Mouse (Mus musculus): Measurements from ENCODE around the gene Pdilt.
A peak's percentile ranks its signal among the peaks of the same experiment; 100 is the strongest.
"Not testable (repeated sequence)": the region's sequence is repeated elsewhere in the genome, so short reads cannot be mapped to it uniquely, and the experiment has no call there.

Pdilt gene

DNA sequence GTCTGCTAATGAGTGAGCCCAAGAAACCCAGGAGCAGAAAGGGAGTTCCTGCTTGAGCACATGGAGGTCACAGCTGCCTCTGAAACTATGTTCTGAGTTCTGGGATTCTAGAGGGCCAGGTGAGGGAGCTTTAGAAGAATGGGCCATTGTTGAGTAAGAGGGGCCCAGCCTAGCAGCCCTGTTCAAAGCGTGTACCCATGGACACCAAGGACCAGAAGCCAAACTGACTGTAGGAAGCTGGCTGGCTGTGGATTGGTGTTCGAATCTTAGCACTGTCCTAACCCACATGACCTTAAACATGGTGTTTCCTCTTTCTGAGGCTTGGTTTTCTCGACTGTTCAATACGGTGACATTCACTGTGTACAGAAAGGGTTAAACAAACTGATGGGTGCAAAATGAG lies at the start of gene Pdilt:
TSS of gene Pdilt (minus strand) at position 101 of the 400 bp plus-strand sequence.
- no peak for DNase-seq

DNA sequence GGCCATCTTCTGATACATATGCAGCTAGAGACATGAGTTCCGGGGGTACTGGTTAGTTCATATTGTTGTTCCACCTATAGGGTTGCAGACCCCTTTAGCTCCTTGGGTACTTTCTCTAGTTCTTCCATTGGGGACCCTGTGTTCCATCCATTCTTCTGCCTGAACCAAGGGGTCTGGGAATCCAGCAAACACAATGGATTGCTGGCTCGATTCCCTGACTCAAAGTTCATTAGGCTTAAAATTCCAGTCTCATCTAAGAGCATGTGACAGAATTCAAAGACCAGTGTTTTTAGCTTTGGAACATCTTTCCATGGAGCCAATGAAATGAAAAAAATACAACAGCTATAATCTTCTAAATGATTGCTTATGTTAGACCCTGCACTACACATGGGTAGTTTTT lies 39.2 kb upstream of the Pdilt start:
- not testable (repeated sequence) for DNase-seq

GRCm38 (mm10) chr7:119561441-119561840 lies 38.2 kb upstream of the Pdilt start:
- DNase-seq = no peak

DNA sequence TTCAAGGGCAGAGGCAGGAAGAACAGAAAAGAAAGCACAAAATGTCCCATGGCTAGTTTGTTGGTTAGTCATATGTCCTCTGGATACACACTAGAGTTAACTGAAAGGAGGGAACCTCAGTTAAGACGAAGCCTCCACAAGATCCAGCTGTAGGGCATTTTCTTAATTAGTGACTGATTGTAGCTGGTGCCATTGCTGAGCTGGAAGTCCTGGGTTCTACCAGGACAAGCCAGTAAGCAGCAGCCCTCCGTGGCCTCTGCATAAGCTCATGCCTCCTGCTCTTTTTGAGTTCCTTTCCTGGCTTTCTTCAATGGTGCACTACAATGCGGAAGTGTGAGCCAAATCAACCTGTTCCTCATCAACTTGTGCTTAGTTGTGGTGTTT lies 37.2 kb upstream of the Pdilt start:
- DNase-seq = no peak

- no peak for DNase-seq
These were observed 36.6 kb upstream of the Pdilt start for GRCm38 (mm10) chr7:119559789-119560451.

DNA sequence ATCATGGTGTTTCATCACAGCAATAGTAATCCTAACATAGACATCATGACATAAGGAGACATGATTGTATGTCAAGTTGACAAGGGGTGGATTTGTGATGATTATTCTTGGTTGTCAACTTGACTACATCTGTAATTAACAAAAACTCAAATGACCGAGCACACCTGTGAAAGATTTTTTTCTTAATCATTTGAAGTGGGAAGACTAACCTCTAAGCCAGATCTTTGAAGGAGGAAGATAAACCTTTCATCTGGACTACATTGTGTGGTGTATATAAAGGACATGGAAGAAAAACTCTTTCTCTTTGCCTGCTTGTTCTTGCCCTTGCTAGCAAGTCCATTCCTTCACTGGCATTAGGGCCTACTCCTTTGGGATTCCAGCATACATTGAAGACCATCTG lies 30.8 kb upstream of the Pdilt start, which contains the start of gene Acsm2:
TSS of gene Acsm2 (plus strand) at position 301 of the 400 bp plus-strand sequence.
- DNase-seq = no peak

DNA sequence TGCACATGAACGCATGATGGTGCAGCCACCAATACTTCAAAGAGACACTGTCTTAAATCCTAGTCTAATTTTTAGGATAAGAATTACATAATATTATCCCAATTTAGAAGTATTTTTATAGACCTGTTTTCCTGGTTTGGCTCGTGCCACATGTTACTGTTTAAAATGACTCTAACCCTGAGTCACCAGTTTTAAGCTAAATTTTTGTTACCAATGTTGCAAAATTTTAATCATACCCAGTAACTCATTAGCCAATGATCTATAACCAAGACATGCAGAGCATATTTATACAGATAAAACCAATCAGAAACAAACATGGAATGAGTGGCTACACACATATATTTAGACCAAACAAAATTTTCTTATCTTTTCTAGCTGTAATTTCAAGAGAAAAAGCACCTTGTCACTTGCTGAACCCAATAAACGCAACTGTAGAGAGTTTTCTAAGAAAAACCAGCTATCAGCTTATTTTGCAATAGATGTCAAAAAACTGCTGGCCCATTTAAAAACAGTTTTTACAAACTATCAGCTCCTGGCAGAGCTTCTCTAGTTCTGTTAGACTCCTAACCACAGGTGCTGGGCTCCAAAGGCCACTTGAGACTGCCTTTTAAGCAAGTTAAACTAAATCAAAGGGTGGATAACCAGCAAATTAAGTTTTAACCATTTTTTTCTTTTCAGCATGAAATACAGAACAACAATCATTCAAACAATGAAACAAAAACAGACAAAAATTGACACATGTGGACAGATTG lies 27.4 kb upstream of the Pdilt start:
- no peak for DNase-seq

DNA sequence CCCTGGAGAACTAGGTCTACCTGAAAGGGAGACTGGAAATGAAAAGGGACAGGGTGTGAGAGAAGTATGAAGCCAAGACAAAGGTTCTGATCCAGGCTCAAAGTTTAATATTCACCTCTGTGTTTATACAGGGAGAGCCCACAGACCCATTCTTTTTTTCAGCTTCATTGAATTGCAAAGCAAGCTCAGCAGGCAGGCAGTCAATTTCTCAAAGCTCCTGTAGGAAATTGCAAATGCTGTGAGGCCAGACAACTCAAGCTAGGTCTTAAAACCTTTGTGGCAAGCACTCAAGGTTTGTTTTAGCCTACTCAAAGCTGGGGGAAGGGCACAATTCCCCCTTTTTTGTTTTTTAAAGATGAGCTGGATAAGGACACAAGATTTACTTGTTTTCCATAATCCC lies 22.3 kb upstream of the Pdilt start:
- DNase-seq = no peak

GRCm38 (mm10) chr7:119542445-119542844 lies 19.2 kb upstream of the Pdilt start:
- DNase-seq = no peak

- DNase-seq = no peak
These were observed 11.1 kb upstream of the Pdilt start for GRCm38 (mm10) chr7:119534389-119534788.

GRCm38 (mm10) chr7:119532924-119533323 lies 9.6 kb upstream of the Pdilt start:
- DNase-seq = no peak

- DNase-seq = no peak
These were observed 5.3 kb upstream of the Pdilt start for GRCm38 (mm10) chr7:119528617-119529016.

DNA sequence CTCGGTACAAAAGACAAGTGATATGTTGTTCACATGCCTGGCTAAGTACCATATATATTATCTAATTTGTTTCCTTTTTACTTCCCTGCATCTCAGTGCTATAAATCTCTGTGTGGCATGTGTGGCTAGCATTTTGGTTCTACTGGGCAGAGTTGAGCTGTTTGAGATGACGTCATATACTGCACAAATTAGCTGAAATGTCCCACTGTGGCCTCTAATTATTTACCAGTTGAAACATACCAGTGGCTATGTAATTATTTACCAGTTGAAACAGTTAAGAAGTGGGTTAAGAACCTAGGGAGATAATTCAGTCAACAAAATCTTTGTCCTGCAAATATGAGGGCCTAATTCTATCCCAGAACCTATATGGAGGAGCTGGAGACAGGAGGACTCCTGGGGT lies 4.3 kb upstream of the Pdilt start:
- DNase-seq = no peak

DNA sequence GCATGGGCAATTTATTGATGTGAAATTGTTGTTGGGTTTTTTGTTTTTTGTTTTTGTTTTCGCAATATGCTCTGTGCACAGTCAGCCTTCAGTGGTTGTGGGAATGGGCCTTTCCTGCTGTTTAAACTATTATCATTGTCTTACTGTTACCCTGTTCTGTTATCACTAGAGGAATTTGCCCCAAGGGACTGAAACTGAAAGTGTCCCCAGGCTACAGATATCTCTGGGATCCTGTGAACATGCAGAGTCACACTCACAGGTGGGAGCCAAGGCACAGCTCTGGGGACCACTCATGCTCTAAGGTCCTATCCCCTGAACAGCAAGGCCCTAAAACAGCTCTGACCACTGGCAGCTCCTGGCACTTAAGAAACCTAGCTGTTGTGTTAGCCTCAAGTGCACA lies 3.8 kb upstream of the Pdilt start:
- no peak for DNase-seq

GRCm38 (mm10) chr7:119526486-119526885 lies 3.2 kb upstream of the Pdilt start:
- no peak for DNase-seq

GRCm38 (mm10) chr7:119525881-119526281 lies 2.6 kb upstream of the Pdilt start:
- DNase-seq = peak; percentile 17

GRCm38 (mm10) chr7:119522385-119522784 lies 904 bp downstream of the Pdilt start:
- DNase-seq = no peak

DNA sequence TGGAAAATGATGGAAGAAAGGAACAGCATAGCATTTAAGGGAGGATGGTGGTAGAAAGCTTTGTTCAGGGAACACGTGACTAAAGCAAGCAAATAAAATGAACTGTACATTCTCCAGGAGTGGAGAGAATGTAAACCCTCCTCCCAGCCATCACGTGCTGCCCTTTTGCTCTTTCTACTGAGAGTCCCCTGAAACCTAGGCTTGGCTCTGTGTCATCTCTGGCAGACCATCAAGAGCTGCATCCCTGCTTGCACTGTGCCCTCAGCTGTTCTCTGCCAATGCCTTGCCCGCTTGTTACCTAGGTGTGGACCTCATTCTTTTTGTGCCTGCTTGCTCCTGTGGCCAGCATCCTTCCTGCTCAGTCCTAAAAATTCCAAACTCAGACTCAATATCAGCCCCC lies 1.5 kb downstream of the Pdilt start:
- DNase-seq = no peak

DNA sequence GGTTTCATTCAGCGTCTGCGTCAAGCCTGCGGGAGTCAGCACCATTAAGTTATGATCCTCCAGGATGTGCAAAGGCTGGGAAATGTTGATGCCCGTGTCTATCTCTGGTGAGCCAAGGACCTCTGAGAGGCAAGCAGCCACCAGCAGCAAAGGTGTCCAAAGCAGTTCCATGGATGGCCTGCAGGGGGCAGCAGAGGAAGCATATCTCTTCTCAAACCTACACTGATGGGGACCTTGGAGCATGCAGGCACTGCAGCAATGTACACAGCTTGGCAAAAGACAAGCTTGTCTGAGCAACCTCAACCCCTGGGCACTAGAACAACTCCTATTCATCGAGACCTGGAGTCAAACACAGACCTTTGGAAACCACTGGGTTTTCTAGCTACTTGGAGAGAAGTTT lies 3.6 kb downstream of the Pdilt start:
- peak; percentile 67 for DNase-seq

DNA sequence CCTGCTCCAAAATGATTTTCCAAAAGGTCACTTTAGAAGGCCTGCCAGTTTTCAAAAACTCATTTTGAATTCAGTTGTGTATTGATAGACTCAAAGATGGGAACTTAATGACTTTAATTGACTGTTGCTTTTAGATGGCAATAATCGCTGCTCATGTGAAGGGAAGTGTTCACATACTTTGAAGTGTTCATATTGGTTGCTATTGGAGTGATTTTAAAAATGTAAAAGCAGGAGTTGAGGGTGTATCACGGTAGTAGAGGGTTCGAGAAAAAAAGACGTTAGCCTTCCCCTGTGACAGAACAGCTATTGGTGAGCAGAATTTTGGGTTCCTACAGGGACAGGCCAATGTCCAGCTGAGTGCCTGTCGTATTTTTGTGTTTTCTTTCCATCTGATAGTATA lies 4.1 kb downstream of the Pdilt start, which contains the start of gene Acsm5:
TSS of gene Acsm5 (plus strand) at position 301 of the 400 bp plus-strand sequence.
- no peak for DNase-seq

- DNase-seq = no peak
These were observed 7.1 kb downstream of the Pdilt start for GRCm38 (mm10) chr7:119516272-119516558.

- DNase-seq = peak; percentile 59
These were observed 7.6 kb downstream of the Pdilt start for GRCm38 (mm10) chr7:119515492-119516271.

- DNase-seq = peak; percentile 53
These were observed 10.2 kb downstream of the Pdilt start for GRCm38 (mm10) chr7:119513056-119513455.

DNA sequence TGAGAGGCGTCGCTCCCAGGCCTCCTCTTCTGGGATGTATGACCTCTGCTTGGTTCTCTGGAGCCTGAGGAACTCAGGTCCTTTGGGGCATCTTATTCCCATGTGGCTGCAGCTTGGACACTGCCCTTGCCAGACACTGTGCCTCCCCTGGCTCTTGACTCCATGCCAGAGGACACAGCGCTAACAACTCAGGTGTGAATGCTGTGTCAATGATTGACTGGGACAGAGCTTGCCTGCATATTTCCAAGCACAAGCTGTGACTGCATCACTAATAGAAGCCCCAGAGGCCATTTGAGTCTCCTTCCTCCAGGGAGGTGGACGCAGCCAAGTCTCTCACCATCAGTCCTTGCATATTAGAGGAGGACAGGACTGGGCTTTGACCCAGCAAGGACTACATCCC lies 12.1 kb downstream of the Pdilt start:
- DNase-seq = no peak
